Mouse (Mus musculus): ENCODE results near the gene Gm9970. TPM values are rescaled to one million over a fixed set of nuclear protein-coding genes. Genes with fewer than 3 reads are reported as not detected.

Gene Gm9970
- total RNA-seq, 2 experiments from 2014 or later: not detected

DNA sequence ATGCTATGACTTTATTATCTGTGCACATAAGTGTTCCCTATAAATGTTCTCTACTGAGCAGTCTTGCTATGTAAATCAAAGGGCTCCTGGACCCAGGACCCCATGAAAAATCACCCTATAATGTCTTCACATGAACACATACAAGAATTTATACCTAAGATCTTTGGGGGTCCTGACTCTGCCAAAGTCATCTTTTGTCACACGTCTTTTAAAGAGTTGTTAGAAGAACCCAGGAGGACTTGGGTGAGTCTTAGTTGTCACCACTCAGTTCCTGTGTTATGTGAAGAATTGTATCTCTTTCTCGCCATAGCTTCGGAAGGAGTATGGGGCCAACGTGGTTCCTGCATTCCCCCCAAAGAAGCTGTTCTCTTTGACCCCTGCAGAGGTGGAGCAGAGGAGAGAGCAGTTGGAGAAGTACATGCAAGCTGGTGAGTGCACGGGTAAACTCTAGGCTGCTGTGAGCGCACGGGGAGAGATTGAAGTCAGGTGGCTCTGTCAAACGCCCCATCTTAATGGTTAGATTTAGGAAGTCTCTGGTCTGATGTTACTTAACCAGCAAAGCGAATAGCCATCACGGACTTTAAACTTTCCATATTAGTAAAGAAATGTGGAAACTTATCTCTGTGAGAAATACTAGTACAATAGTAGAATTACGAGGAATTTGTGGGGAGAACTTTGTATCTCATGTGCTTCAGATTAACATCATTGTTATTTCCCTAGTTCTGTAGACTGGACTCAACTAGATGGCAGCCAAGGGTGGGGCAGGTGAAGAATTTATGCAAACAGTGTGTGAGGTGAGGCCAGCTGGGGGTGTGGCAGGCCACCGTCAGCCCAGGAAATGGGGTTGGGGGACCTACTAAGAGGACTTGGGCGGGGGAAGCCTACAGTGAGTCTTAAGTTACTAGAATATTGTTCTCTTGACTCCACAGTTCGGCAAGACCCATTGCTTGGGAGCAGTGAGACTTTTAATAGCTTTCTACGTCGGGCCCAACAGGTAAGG, 46.2 kb downstream of the Gm9970 start:
- DNase-seq: no peak

GRCm38 (mm10) chr5:31193631-31194281, 47.3 kb downstream of the Gm9970 start:
- no peak for DNase-seq

GRCm38 (mm10) chr5:31192939-31193630, 47.9 kb downstream of the Gm9970 start, which contains the start of the genes Snx17 and Eif2b4:
Snx17 (plus strand) TSS chr5:31193227.
Eif2b4 (minus strand) TSS chr5:31193430.
- DNase-seq: peak; percentile 99

GRCm38 (mm10) chr5:31192045-31192938, 48.7 kb downstream of the Gm9970 start:
- no peak for DNase-seq

Other genes starting within 250 kb of the Gm9970 start
- 10 to 100 TPM; 41.8 to 44.4 TPM for gene Atraid, start 192.9 kb downstream of the Gm9970 start, total RNA-seq (2021)
- gene Slc5a6, start 192.3 kb downstream of the Gm9970 start, total RNA-seq (2021): 1 to 10 TPM; 2.5 to 3.5 TPM
- 10 to 100 TPM; 19.3 to 25.1 TPM for gene Cad, start 186.5 kb downstream of the Gm9970 start, total RNA-seq (2021)
- not detected for gene Dnajc5g, start 134.9 kb downstream of the Gm9970 start, total RNA-seq (2021)
- under 1 TPM in 1 of 2 experiments, not detected in 1; 0.13 TPM for gene Slc30a3, start 133.0 kb downstream of the Gm9970 start, total RNA-seq (2021)
- 100 to 1,000 TPM; 303 to 342 TPM for gene Trim54, start 124.5 kb downstream of the Gm9970 start, total RNA-seq (2021)
- not detected for gene Ucn, start 102.4 kb downstream of the Gm9970 start, total RNA-seq (2021)
- gene Mpv17, start 87.0 kb downstream of the Gm9970 start, total RNA-seq (2021): 10 to 100 TPM; 22.9 to 25.6 TPM
- gene Gm29609, start 61.3 kb downstream of the Gm9970 start, total RNA-seq (2021): under 1 TPM; 0.26 to 0.35 TPM
- 10 to 100 TPM; 21.8 to 24.5 TPM for gene Gtf3c2, start 61.1 kb downstream of the Gm9970 start, total RNA-seq (2021)
- gene Snx17, start 48.0 kb downstream of the Gm9970 start, total RNA-seq (2021): 10 to 100 TPM; 28.3 to 31.1 TPM
- 10 to 100 TPM; 51.5 to 63.1 TPM for gene Eif2b4, start 47.8 kb downstream of the Gm9970 start, total RNA-seq (2021)
- gene Zfp513, start 38.9 kb downstream of the Gm9970 start, total RNA-seq (2021): 1 to 10 TPM; 5.4 to 5.7 TPM
- gene Ppm1g, start 20.5 kb downstream of the Gm9970 start, total RNA-seq (2021): 10 to 100 TPM; 32.6 to 35.4 TPM
- gene Nrbp1, start 368 bp downstream of the Gm9970 start, total RNA-seq (2021): 10 to 100 TPM; 52.2 to 55.9 TPM
- 1 to 10 TPM; 1.8 to 1.9 TPM for gene Krtcap3, start 10.5 kb upstream of the Gm9970 start, total RNA-seq (2021)
- 10 to 100 TPM; 21.0 to 24.4 TPM for gene Ift172, start 49.9 kb upstream of the Gm9970 start, total RNA-seq (2021)
- gene Fndc4, start 54.8 kb upstream of the Gm9970 start, total RNA-seq (2021): 1 to 10 TPM; 1.5 to 3.1 TPM
- not detected for gene Gckr, start 56.2 kb upstream of the Gm9970 start, total RNA-seq (2021)
- gene Zfp512, start 211.2 kb upstream of the Gm9970 start, total RNA-seq (2021): 10 to 100 TPM in 1 of 2 experiments, 1 to 10 TPM in 1; 9.2 to 10.0 TPM
- gene 4930548H24Rik, start 244.5 kb upstream of the Gm9970 start, total RNA-seq (2021): not detected

Data from gastrocnemius, postnatal 25 days (tissue).